Mouse (Mus musculus) embryonic facial prominence, embryonic 11.5 days (tissue): ENCODE measurements at regions not wholly inside any gene's neighbourhood (a gene's known extent, or its start where the extent isn't known, plus 50 kb on each side); places are given as distances from the start of the nearest gene placed in this dataset.

Experiments used
- ATAC-seq: fragments of 200-750 bp; cut with Nextera tagmentation; replicated peaks from 2 replicates; pipeline ENCODE4 v1.8.0; 2017; ENCODE audit warnings: low read depth; ENCODE audit not compliant: insufficient number of reproducible peaks, low FRiP score, low TSS enrichment
- DNase-seq: peaks from one replicate; pipeline ENCODE4 v3.0.0-alpha.2; 2015; ENCODE audit warnings: low spot score
- H3K27ac ChIP-seq: fragments of 300-500 bp; sonication (generic); replicated peaks from 2 replicates; pipeline ENCODE4 v1.5.1; 2014; ENCODE audit warnings: mild to moderate bottlenecking, low read depth, low read length, control low read depth
- H3K27me3 ChIP-seq: fragments of 300-500 bp; sonication (generic); 2 replicates; pipeline ENCODE4 v1.6.1; 2014; ENCODE audit warnings: mild to moderate bottlenecking, low read length, moderate library complexity, mixed read lengths; ENCODE audit not compliant: control insufficient read depth, insufficient read depth
- H3K36me3 ChIP-seq: fragments of 300-500 bp; sonication (generic); replicated peaks from 2 replicates; pipeline ENCODE4 v1.6.1; 2014; ENCODE audit warnings: low read depth, mild to moderate bottlenecking, low read length, moderate library complexity, mixed read lengths; ENCODE audit not compliant: control insufficient read depth, insufficient read depth
- H3K4me1 ChIP-seq: fragments of 300-500 bp; sonication (generic); 2 replicates; pipeline ENCODE4 v1.6.1; 2014; ENCODE audit warnings: low read length, mixed read lengths; ENCODE audit not compliant: control insufficient read depth, insufficient read depth
- H3K4me2 ChIP-seq: fragments of 300-500 bp; sonication (generic); 2 replicates; pipeline ENCODE4 v1.6.1; 2014; ENCODE audit warnings: low read depth, mild to moderate bottlenecking, control low read depth, low read length, moderate library complexity
- H3K4me3 ChIP-seq: fragments of 300-500 bp; sonication (generic); 2 replicates; pipeline ENCODE4 v1.5.1; 2014; ENCODE audit warnings: low read depth, low read length, control low read depth
- H3K9ac ChIP-seq: fragments of 300-500 bp; sonication (generic); replicated peaks from 2 replicates; pipeline ENCODE4 v1.6.1; 2014; ENCODE audit warnings: mild to moderate bottlenecking, control low read depth, low read length
- H3K9me3 ChIP-seq: fragments of 300-500 bp; sonication (generic); replicated peaks from 2 replicates; pipeline ENCODE4 v1.6.1; 2016; ENCODE audit warnings: mild to moderate bottlenecking, low read length, inconsistent platforms, mixed read lengths; ENCODE audit not compliant: control insufficient read depth
- WGBS: fragments of 180-500 bp; shearing (Covaris S2); extraction: QIAGEN DNeasy Blood & Tissue Kit; methylation state at CpG from one replicate; pipeline ENCODE4 v1.1.7; 2014; 5-methylcytosine and 5-hydroxymethylcytosine counted together

DNA sequence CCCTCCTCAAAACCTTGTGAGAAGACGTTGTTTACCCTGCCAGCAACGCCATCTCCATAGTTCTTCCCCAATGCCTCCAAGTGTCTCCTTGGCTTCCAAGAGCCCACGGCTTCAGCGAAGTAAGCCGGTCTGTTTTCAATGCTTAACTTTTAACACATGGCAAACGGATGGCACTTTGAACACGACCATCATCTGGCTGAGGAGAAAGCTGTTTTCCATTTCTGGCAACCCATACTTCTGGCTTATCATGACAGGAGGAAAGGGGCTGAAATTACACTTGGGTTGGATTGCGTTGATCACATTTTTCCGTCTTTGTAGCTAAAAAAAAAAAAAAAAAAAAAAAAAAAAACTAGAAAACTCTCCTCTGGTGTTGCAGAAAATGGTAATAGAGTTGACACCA, 410.2 kb upstream of the Jarid2 start:
- H3K27me3 ChIP-seq = no peaks in the 10 kb centered on the region
- H3K9me3 ChIP-seq = no peaks in the 10 kb centered on the region
- no peak overlapping the region for H3K27ac ChIP-seq
- WGBS = 68% methylated on average over 9 of the region's 9 CpGs
- H3K4me2 ChIP-seq = no peak overlapping the region
- no peak overlapping the region for H3K4me3 ChIP-seq
- peak; percentile 39 for DNase-seq
- no peaks in the 10 kb centered on the region for H3K4me1 ChIP-seq
- H3K36me3 ChIP-seq = no peaks in the 10 kb centered on the region
- no peak for ATAC-seq
- no peak overlapping the region for H3K9ac ChIP-seq

DNA sequence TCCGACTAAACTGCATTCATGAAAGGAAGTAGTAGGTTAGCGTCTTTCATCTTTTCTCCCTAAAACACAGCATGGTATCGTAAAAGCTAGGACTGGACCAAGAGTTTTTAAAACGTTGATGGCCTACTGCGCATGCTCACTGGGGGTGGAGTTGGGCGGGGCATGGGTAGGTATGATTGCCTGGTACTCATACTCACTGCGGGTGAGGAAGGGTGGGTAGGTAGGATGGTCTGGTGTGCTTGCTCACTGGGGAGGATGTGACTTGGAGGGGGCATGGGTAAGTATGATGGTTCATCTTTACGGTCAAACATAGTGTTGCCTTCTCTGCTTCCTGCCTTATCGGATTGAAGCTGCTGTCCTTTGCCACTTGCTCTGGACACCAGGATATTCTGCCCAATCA, 409.8 kb upstream of the Jarid2 start:
- WGBS = 89% methylated on average over 9 of the region's 9 CpGs
- no peak for ATAC-seq
- H3K4me1 ChIP-seq = no peaks in the 10 kb centered on the region

GRCm38 (mm10) chr13:44320311-44320710, 409.0 kb upstream of the Jarid2 start:
- no peak for ATAC-seq

More for the DNA sequence above, 409.8 kb upstream of the Jarid2 start:
- H3K36me3 ChIP-seq = no peaks in the 10 kb centered on the region
- H3K4me2 ChIP-seq = no peak overlapping the region
- no peak for DNase-seq
- H3K4me3 ChIP-seq = no peak overlapping the region
- no peak overlapping the region for H3K9ac ChIP-seq
- H3K27ac ChIP-seq = no peak overlapping the region
- no peaks in the 10 kb centered on the region for H3K27me3 ChIP-seq
- no peaks in the 10 kb centered on the region for H3K9me3 ChIP-seq

GRCm38 (mm10) chr13:44321009-44321596, 408.2 kb upstream of the Jarid2 start:
- H3K4me2 ChIP-seq = no peak overlapping the region
- H3K9me3 ChIP-seq = no peaks in the 10 kb centered on the region
- no peak for DNase-seq
- no peaks in the 10 kb centered on the region for H3K4me1 ChIP-seq
- no peaks in the 10 kb centered on the region for H3K36me3 ChIP-seq
- no peak overlapping the region for H3K9ac ChIP-seq
- H3K4me3 ChIP-seq = no peak overlapping the region
- 73% methylated on average over 16 of the region's 16 CpGs for WGBS
- H3K27ac ChIP-seq = no peak overlapping the region
- H3K27me3 ChIP-seq = no peaks in the 10 kb centered on the region
- no peak for ATAC-seq

More at GRCm38 (mm10) chr13:44320311-44320710, 409.0 kb upstream of the Jarid2 start:
- Histone ChIP-seq H3K4me2 (no peak overlapping the region), H3K27me3 (no peaks in the 10 kb centered on the region), H3K36me3 (no peaks in the 10 kb centered on the region), H3K4me3 (no peak overlapping the region), H3K4me1 (no peaks in the 10 kb centered on the region), H3K9ac (no peak overlapping the region), H3K9me3 (no peaks in the 10 kb centered on the region), H3K27ac (no peak overlapping the region)
- 88% methylated on average over 4 of the region's 4 CpGs for WGBS
- no peak for DNase-seq

DNA sequence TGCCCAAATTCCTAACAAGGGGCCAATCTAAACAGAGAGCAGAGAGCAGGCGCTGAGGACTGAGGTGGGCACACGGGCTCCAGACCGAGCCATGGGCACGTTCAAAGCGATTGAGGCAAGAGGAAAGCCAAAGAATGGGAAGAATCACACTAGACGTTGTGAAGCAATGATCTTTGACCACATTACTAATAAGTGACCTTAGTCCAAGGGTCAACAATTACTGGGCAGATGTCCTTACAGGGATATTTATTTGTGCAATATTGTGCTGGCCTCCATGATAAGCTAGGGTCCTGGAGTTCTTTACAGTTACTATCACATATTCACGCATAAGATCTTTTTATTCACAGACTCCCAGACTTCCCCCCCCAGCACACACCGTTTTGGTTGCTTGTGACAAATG, 400.9 kb upstream of the Jarid2 start:
- Histone ChIP-seq H3K9ac (no peak overlapping the region), H3K4me1 (no peaks in the 10 kb centered on the region; the same call in 1 of the 2 replicates), H3K27me3 (no peaks in the 10 kb centered on the region), H3K4me2 (no peak overlapping the region), H3K4me3 (no peak overlapping the region), H3K36me3 (no peaks in the 10 kb centered on the region), H3K27ac (no peak overlapping the region), H3K9me3 (no peaks in the 10 kb centered on the region)
- no peak for ATAC-seq
- no peak for DNase-seq
- 82% methylated on average over 8 of the region's 8 CpGs for WGBS

- Histone ChIP-seq H3K9ac (no peak overlapping the region), H3K27ac (no peak overlapping the region), H3K9me3 (no peaks in the 10 kb centered on the region), H3K36me3 (no peaks in the 10 kb centered on the region), H3K4me1 (no peaks in the 10 kb centered on the region; the same call in 1 of the 2 replicates), H3K4me3 (no peak overlapping the region), H3K4me2 (no peak overlapping the region), H3K27me3 (no peaks in the 10 kb centered on the region)
- DNase-seq (no peak), ATAC-seq (no peak)
- 50% methylated on average over 4 of the region's 4 CpGs for WGBS
Measured at GRCm38 (mm10) chr13:44329161-44329560, 400.1 kb upstream of the Jarid2 start.

- H3K4me2 ChIP-seq = no peak overlapping the region
- WGBS = 37% methylated on average over 10 of the region's 10 CpGs
- H3K9me3 ChIP-seq = no peaks in the 10 kb centered on the region
- ATAC-seq (no peak; the same call in 1 of the 2 replicates), DNase-seq (peak; percentile 79)
- no peaks in the 10 kb centered on the region for H3K27me3 ChIP-seq
- H3K9ac ChIP-seq = no peak overlapping the region
- H3K27ac ChIP-seq = no peak overlapping the region
- H3K4me3 ChIP-seq = no peak overlapping the region
- H3K4me1 ChIP-seq = no peaks in the 10 kb centered on the region; the same call in 1 of the 2 replicates
- H3K36me3 ChIP-seq = no peaks in the 10 kb centered on the region
Measured at GRCm38 (mm10) chr13:44329701-44330100, 399.6 kb upstream of the Jarid2 start.

- H3K4me3 ChIP-seq = no peak overlapping the region
- 72% methylated on average over 11 of the region's 11 CpGs for WGBS
- ATAC-seq = no peak
- no peaks in the 10 kb centered on the region; the same call in 1 of the 2 replicates for H3K4me1 ChIP-seq
- H3K9me3 ChIP-seq = no peaks in the 10 kb centered on the region; the same call in 1 of the 2 replicates
- no peaks in the 10 kb centered on the region for H3K27me3 ChIP-seq
- H3K27ac ChIP-seq = no peak overlapping the region
- H3K36me3 ChIP-seq = no peaks in the 10 kb centered on the region
- no peak for DNase-seq
- no peak overlapping the region for H3K9ac ChIP-seq
- H3K4me2 ChIP-seq = no peak overlapping the region
Measured at GRCm38 (mm10) chr13:44332716-44333240, 396.5 kb upstream of the Jarid2 start.
